Mouse (Mus musculus) forebrain, embryonic 10.5 days (tissue): ENCODE measurements around the gene Cnbd2. TPM values are rescaled to one million over a fixed set of nuclear protein-coding genes. Genes with fewer than 3 reads are reported as not detected.

Experiments used
- DNase-seq: peaks from one replicate; pipeline ENCODE4 v3.0.0-alpha.2; 2017; ENCODE audit warnings: low spot score; ENCODE audit errors: extremely low spot score
- H3K27ac ChIP-seq: fragments of 300-500 bp; sonication (generic); 2 replicates; pipeline ENCODE4 v1.5.1; 2016; ENCODE audit warnings: mild to moderate bottlenecking
- H3K27me3 ChIP-seq: fragments of 300-500 bp; sonication (generic); 2 replicates; pipeline ENCODE4 v1.6.1; 2016; ENCODE audit warnings: mild to moderate bottlenecking; ENCODE audit not compliant: poor library complexity, severe bottlenecking
- H3K36me3 ChIP-seq: fragments of 300-500 bp; sonication (generic); replicated peaks from 2 replicates; pipeline ENCODE4 v1.6.1; 2016; ENCODE audit warnings: mild to moderate bottlenecking, moderate library complexity
- H3K4me1 ChIP-seq: fragments of 300-500 bp; sonication (generic); 2 replicates; pipeline ENCODE4 v1.6.1; 2016
- H3K4me3 ChIP-seq: fragments of 300-500 bp; sonication (generic); 2 replicates; pipeline ENCODE4 v1.5.1; 2016; ENCODE audit warnings: mild to moderate bottlenecking, moderate library complexity
- H3K9me3 ChIP-seq: fragments of 300-500 bp; sonication (generic); 2 replicates; pipeline ENCODE4 v1.6.1; 2016; ENCODE audit warnings: mild to moderate bottlenecking, moderate library complexity
- WGBS: fragments of 180-500 bp; shearing (Covaris S2); methylation state at CpG from one replicate; pipeline ENCODE4 v1.1.7; 2016; 5-methylcytosine and 5-hydroxymethylcytosine counted together
- polyA plus RNA-seq: library from polyadenylated mRNA; unstranded; fragments of >200 nt; fragmentation: Nextera tagmentation; extraction: Ambion mirVana; gene quantifications from 2 replicates; pipeline ENCODE4 v1.2.1, GENCODE M21; 2016

Gene Cnbd2
- polyA plus RNA-seq, 1 experiment from 2014 or later = 2.6 TPM

DNA sequence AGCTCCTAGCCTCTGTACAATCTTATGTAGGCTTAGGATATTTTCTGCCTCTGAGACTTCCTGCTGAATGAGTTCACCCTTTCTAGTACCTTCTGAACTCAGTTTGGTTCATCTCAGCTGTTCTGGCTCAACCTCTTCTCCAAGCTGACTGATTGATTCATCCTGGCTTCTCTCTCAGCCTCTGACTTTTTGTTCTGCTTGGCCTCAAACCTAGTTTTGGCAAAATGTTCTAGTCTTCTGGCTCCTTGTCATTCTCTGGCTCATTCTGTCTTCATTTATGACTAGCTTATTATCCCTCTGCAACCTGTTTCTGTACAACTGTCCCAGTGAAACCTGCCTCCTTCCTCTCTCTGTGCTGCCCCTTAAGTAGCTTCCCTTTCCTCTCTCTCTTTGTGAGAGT is 6.4 kb downstream of the Cnbd2 start:
- H3K36me3 ChIP-seq = peaks cover 23% of the 10 kb centered on the region
- H3K9me3 ChIP-seq = no peaks in the 10 kb centered on the region; the same call in 1 of the 2 replicates
- H3K27me3 ChIP-seq = no peaks in the 10 kb centered on the region
- no peak overlapping the region for H3K4me3 ChIP-seq
- no peak for DNase-seq
- H3K27ac ChIP-seq = no peak overlapping the region
- H3K4me1 ChIP-seq = peaks cover 4% of the 10 kb centered on the region; the same call in 1 of the 2 replicates

DNA sequence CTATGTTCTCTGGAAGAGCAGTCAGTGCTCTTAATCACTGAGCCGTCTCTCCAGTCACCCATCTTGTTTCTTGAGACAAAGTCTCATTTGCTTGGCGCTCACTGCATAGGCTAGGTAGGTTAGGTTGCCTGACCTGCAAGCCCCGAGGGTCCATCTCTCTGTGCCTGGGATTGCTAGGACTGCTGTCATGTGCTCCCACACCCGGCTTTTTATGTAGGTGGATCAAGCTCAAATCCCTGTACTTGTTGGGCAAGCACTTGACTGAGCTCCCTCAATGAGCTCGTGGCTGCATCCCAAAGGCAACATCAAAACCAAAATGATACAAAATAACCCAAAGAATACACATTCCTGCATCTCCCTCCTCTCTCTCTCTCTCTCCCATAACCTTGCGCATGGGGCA is 9.4 kb downstream of the Cnbd2 start:
- no peaks in the 10 kb centered on the region for H3K27me3 ChIP-seq
- peaks cover 6% of the 10 kb centered on the region; the same call in 1 of the 2 replicates for H3K36me3 ChIP-seq
- DNase-seq = no peak
- H3K4me3 ChIP-seq = no peak overlapping the region
- H3K27ac ChIP-seq = no peak overlapping the region
- 85% methylated on average over 6 of the region's 6 CpGs for WGBS
- peaks cover 8% of the 10 kb centered on the region; the same call in 1 of the 2 replicates for H3K4me1 ChIP-seq
- no peaks in the 10 kb centered on the region; the same call in 1 of the 2 replicates for H3K9me3 ChIP-seq

DNA sequence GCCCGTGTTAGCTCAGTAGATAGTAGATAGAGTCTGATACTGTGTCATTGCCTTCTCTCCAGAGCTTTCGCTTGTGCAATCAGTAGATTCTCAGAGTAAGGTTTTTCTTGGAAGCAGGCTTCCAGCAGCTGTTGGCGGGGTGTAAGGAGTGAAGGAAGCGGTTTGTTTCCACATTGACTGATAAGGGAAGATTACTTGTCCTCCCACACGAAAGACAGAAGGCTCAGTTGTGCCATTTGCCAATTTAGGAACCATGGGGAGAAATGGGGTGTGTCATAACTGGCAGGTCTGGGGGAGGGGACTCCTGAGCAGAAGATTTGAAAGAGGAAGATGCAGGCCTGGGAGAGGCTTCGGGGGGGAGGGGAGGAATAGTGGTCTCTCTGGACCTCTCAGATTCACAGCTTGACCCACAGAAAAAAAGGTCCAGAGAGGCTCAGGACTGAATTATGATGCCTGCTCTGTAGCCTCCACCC is 12.1 kb downstream of the Cnbd2 start:
- no peaks in the 10 kb centered on the region; the same call in 1 of the 2 replicates for H3K9me3 ChIP-seq
- no peak overlapping the region for H3K4me3 ChIP-seq
- no peak for DNase-seq
- WGBS = 81% methylated on average over 6 of the region's 6 CpGs
- no peaks in the 10 kb centered on the region for H3K27me3 ChIP-seq
- H3K27ac ChIP-seq = no peak overlapping the region
- peaks cover 8% of the 10 kb centered on the region; the same call in 1 of the 2 replicates for H3K4me1 ChIP-seq
- H3K36me3 ChIP-seq = peaks cover 6% of the 10 kb centered on the region; the same call in 1 of the 2 replicates

DNA sequence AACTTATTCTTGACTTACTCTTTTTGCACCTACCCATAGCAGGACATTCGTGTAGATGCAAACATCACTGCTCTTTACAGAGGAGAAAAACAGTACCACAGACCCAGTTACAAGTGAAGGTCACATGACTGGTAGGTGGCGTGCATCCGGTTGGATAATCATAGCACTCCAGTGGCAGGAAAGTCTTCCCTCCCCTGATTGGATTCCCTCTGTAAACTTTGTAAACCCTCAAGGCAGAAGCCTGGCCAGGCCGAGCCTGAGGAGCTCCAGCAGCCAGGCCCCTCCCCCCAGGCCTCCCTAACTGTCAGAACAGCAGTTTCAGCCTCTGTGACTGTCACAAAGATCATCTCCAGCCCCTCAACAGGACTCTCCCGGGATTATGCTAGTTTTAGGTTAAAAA is 12.6 kb downstream of the Cnbd2 start:
- no peak for DNase-seq
- Histone ChIP-seq H3K36me3 (peaks cover 6% of the 10 kb centered on the region; the same call in 1 of the 2 replicates), H3K27ac (no peak overlapping the region), H3K9me3 (no peaks in the 10 kb centered on the region; the same call in 1 of the 2 replicates), H3K4me3 (no peak overlapping the region), H3K4me1 (peaks cover 8% of the 10 kb centered on the region; the same call in 1 of the 2 replicates), H3K27me3 (no peaks in the 10 kb centered on the region)
- WGBS = 48% methylated on average over 5 of the region's 5 CpGs

DNA sequence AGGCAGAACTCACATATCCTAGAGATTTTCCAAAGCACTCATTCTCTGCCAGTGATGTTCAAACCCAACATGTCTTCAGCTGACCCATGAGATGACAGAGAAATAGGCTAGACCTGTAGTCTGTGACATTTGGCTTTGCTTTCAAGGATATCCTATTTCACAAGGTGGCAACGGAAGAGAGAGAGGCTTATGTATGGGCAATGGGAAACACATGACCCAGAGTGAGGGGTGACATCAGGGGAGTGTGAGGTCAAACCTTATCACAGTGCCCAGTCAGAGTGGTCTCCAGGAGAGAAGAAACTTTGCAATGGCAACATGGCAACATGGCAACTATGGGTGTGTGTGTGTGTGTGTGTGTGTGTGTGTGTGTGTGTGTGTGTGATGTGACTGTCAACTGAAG is 18.6 kb downstream of the Cnbd2 start:
- Histone ChIP-seq H3K9me3 (no peaks in the 10 kb centered on the region), H3K27ac (no peak overlapping the region), H3K4me3 (no peak overlapping the region), H3K4me1 (no peaks in the 10 kb centered on the region), H3K36me3 (no peaks in the 10 kb centered on the region), H3K27me3 (no peaks in the 10 kb centered on the region)
- WGBS = 61% methylated on average over 1 of the region's 1 CpGs
- DNase-seq = no peak

DNA sequence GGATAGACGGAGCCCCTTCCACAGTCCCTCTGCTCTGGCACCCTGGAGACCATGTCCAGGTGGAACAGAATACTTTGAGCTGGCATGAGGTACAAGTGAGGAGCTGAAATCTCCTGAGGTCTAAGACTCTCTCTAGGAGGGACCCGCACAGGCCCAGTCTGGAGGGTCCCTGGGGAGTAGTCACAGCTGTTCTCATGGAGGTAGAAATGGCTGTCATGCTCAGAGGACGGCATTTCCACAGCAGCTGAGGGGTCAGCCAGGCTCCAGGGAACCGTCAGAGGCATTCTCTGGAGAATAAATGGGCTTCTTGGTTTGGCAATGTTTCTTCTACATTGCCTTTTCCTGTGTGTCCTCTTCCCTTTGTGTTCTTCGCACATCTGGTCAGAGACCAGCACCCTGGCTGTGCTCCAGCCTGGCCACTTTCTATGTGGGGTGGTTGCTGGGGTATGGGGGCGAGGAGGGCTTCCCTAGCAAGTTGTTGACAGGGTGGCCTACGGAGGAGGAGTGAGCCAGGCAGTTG is 19.4 kb downstream of the Cnbd2 start:
- H3K27ac ChIP-seq = no peak overlapping the region
- 85% methylated on average over 7 of the region's 7 CpGs for WGBS
- H3K4me1 ChIP-seq = no peaks in the 10 kb centered on the region
- H3K4me3 ChIP-seq = no peak overlapping the region
- DNase-seq = no peak
- no peaks in the 10 kb centered on the region for H3K36me3 ChIP-seq
- H3K9me3 ChIP-seq = no peaks in the 10 kb centered on the region
- H3K27me3 ChIP-seq = no peaks in the 10 kb centered on the region

DNA sequence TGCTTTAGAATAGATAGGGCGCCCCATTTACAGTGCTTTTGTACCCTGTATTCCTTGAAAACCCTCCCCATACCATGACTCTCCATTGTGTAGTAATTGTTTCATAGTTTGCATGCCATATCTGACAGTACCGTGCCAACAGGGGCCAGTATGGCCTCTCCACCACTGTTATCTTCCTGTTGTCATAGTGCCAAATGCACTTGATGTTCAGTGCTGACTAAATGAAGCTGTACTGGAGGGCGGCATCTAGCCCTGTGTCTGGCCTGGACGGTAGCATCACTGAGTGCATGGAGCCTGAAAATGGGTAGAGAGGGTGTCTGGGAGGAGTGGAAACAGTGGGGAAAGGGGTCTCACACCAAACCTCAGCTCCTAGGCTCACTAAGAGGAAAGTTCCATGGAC is 28.0 kb downstream of the Cnbd2 start:
- no peaks in the 10 kb centered on the region for H3K27me3 ChIP-seq
- no peak for DNase-seq
- no peak overlapping the region for H3K27ac ChIP-seq
- H3K36me3 ChIP-seq = no peaks in the 10 kb centered on the region
- H3K4me3 ChIP-seq = no peak overlapping the region
- H3K9me3 ChIP-seq = no peaks in the 10 kb centered on the region
- peaks cover 6% of the 10 kb centered on the region for H3K4me1 ChIP-seq
- 91% methylated on average over 4 of the region's 4 CpGs for WGBS

DNA sequence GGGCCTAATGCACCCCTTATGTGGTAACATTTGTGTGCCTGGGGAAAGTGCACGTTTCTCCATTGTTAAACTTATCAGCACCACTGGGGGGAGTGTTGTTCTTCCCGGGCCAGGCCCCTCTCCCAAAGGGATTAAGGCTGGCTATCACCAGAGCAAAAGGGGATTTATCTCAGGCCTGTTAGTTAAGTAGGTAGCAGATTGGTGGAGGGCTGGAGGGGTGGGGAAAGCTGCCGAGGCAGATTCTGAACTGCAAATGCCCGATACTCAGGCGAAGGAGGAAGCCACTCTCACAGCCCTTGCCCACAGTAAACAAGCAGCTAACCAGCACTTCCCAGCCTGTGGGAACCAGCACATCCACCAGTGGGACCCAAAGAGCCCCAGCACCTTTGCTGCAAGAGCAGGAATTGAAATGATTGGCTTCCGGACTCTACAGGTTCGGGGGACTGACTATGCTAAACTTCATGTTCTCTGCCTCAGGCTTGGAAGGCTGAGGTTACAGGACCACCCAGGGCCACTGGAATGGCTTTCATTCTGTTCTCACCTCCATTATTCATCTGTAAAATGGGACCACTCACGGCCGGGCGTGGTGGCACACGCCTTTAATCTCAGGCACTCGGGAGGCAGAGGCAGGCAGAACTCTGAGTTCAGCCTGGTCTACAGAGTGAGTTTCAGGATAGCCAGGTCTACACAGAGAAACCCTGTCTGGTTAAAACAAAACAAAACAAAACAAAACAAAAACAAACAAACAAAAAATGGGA is 32.9 kb downstream of the Cnbd2 start:
- no peaks in the 10 kb centered on the region for H3K27me3 ChIP-seq
- H3K27ac ChIP-seq = peak overlapping the region; percentile 41; the same call in 1 of the 2 replicates
- DNase-seq = no peak
- 55% methylated on average over 12 of the region's 12 CpGs for WGBS
- no peak overlapping the region for H3K4me3 ChIP-seq
- peaks cover 8% of the 10 kb centered on the region for H3K4me1 ChIP-seq
- H3K9me3 ChIP-seq = no peaks in the 10 kb centered on the region
- H3K36me3 ChIP-seq = no peaks in the 10 kb centered on the region

DNA sequence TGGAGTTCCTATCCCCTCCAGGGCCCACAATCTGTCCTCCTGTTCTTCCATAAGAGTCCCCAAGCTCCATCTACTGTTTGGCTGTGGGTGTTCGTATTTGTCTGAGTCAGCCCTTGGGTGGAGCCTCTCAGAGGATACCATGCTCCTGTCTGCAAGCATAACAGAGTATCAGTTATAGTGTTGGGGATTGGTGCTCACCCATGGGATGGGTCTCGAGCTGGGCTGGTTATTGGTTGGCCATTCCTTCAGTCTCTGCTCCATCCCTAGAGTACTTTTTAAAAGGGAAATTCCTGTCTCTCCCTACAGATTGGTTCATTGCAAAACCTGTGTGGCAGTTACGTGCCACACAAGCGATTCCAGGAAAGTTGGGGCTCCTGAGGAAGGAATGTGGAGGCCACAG is 36.7 kb downstream of the Cnbd2 start:
- H3K27me3 ChIP-seq = no peaks in the 10 kb centered on the region
- peaks cover 8% of the 10 kb centered on the region for H3K4me1 ChIP-seq
- no peak overlapping the region for H3K27ac ChIP-seq
- H3K4me3 ChIP-seq = no peak overlapping the region
- H3K9me3 ChIP-seq = no peaks in the 10 kb centered on the region
- no peaks in the 10 kb centered on the region for H3K36me3 ChIP-seq
- DNase-seq = no peak
- 86% methylated on average over 4 of the region's 4 CpGs for WGBS

DNA sequence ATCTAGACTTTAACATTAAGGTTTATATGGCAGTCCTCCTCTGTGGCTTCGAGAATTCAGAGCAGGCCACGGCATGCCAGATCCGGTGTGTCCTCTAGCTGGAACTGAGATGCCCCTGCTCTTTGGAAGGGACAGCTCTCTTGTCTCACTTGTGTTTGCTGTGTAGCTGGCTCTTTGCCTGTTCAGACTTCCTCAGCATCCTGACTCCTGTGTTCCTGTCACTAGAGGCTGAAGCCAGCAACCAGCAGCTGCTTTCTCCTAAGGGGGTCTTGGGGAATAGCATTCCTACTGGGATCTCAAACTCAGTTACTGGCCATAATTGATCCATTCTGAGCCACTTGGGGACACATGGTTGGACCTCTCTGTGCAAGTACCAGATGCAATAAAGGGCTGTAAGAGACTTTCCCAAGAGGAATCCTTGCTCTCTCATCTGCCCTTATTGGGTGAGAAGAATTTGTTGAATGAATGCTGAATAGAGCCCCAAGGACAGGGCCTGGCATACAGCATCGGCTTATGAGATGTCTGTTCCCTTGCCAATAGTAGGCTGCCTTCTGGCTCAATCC is 37.3 kb downstream of the Cnbd2 start:
- Histone ChIP-seq H3K36me3 (no peaks in the 10 kb centered on the region), H3K4me3 (no peak overlapping the region), H3K27ac (no peak overlapping the region), H3K4me1 (peaks cover 8% of the 10 kb centered on the region), H3K9me3 (no peaks in the 10 kb centered on the region), H3K27me3 (no peaks in the 10 kb centered on the region)
- no peak for DNase-seq
- WGBS = 92% methylated on average over 4 of the region's 4 CpGs

DNA sequence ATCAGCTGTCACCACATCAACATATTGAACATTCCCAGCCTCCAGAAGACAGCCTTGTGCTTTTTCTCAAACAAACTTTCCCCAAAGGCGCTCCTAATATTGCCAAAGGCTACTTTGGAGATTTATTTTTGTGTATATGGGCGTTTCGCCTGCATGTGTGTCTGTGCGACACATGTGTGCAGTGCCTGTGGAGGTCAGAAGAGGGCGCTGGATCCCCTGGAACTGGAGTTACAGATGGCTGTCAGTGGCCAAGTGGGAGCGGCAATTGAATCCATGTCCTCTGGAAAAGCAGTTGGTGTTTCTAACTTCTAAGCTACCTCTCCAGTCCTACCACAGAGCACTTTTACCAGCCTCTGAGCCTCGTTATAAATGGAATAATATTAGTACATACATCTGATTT is 39.1 kb downstream of the Cnbd2 start:
- Histone ChIP-seq H3K36me3 (no peaks in the 10 kb centered on the region), H3K27me3 (no peaks in the 10 kb centered on the region), H3K4me3 (no peak overlapping the region), H3K9me3 (no peaks in the 10 kb centered on the region), H3K4me1 (no peaks in the 10 kb centered on the region), H3K27ac (no peak overlapping the region)
- whole genome bisulfite sequencing = 79% methylated on average over 7 of the region's 7 CpGs
- no peak for DNase-seq

DNA sequence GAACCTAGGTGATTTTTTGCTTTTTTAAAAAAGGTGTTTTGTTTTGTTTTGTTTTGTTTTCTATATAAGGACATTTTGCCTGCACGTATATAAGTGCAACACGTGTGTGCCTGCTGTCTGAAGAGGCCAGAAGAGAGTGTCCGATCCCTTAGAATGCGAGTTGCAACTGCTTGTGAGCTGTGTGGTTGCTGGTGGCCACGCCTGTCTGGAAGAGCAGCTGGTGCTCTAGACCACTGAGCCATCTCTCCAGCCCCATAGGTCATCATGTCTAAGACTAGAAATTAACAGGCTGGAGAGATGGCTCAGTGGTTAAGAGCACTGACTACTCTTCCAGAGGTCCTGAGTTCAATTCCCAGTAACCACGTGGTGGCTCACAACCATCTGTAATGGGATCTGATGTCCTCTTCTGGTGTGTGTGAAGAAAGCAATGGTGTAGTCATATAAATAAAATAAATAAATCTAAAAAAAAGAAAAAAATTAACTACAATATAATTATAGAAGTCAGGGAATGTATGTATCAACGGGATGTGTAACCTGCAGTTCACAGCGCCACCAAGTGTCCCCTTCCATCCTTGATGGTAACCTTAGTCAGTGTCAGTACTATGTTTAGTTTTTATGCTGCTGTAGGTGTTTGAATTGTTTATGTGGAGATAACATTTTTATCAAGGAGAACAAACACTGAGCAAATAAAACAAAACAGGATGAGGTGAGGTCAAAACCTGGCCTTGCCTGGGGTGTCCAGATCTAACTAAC is 40.5 kb downstream of the Cnbd2 start:
- Histone ChIP-seq H3K27me3 (no peaks in the 10 kb centered on the region), H3K9me3 (no peaks in the 10 kb centered on the region), H3K36me3 (no peaks in the 10 kb centered on the region), H3K27ac (no peak overlapping the region), H3K4me3 (no peak overlapping the region), H3K4me1 (no peaks in the 10 kb centered on the region)
- WGBS = 79% methylated on average over 8 of the region's 8 CpGs
- DNase-seq = no peak
